Mouse (Mus musculus): ENCODE data around the gene Ngfr.
"Not testable (repeated sequence)": the region's sequence is repeated elsewhere in the genome, so short reads cannot be mapped to it uniquely, and the experiment has no call there.

Ngfr gene

DNA sequence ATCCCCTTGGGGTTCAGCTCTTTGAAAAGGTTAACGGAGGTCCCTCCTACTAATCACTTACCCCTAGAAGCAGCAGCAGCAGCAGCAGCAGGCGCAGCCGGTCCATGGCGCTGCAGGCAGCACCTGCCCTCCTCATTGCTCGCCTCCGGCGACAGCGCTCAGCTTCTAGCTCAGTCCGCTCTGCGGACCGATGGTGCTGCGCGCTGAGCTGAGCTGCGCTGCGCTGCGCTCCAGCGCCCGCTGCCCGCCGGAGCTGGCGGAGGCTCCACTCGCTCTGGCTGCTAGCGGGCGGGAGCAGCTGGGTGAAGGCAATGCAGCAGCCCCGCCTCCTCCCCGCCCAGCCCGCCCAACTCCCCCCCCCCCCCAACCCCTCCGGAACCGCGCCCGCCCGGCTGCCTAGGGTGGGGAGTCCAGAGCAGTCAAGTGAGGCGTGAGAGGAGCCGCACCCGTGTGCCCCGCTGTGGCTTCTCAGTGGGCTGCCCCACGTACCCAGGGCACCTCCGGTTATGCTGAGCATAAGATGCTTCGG is at the start of gene Ngfr:
Gene Ngfr (minus strand): TSS at position 313 of the 529 bp plus-strand sequence.
- DNase-seq (ENCODE audit: low read depth), result no peak

DNA sequence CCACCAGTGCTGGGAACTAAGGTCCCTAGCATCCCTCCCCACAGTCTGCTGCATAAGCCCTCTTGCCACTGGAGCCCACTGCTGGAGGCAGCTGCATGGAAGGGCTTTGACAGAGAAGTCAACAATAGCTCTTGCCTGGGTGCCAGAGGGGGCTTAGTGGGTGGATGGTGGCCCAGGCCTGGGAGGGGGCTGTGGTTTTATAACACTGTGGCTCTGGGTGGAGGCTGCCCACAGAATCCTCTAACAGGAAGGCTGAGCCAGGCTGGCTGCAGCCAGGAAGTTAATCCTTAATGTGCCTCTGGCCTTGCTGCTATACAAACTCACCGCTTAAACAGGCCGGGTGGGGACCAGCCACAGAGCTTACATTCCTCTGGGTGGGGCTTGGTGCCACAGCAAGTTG is 47.5 kb upstream of the Ngfr start:
- no peak for DNase-seq (ENCODE audit: low read depth)

DNA sequence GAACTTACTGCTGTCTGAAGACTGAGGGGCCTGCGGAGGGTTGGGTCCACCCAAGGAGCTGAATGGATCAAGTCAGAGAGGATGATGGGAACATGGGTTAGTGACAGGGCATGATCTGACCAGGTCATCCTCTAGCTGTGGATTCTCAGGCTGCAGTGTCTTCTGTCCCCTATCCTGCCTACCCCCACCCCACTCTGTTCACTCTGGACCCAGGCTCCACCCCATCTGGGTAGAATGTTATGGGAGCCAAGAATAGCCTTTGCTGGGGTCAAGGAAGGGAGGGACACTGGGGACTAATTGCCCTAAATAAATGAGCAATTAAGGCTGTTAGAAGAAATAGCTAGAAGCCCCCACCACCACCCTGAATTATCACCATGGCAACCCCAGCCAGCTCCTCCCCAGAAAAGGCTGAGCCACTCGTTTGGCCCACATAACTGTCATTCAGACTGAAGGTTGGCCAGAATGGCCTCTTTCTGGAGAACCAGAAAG is 46.0 kb upstream of the Ngfr start:
- DNase-seq (ENCODE audit: low read depth), result no peak

DNA sequence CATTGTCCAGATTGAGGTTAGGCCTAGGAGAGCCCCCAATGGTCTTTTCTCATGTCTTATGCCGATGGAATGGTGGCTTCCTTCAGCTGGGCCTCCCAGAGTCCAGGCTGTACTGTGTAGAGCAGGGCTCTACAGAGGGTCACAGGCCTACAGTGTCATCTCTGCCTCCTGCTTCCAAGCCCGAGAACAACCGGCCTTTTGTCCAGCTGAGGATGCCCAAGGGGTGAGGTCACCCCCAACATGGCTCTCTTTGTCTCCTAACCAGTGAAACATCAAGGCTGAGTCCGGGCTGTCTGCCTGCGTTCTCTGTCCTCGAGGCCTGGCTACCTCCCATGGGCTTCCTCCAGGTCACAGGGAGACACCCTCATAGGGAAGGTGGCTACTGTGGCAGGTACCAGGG is 44.9 kb upstream of the Ngfr start:
- DNase-seq (ENCODE audit: low read depth), result peak; percentile 26

GRCm38 (mm10) chr11:95631301-95631700 is 43.8 kb upstream of the Ngfr start:
- no peak for DNase-seq (ENCODE audit: low read depth)

- no peak for DNase-seq (ENCODE audit: low read depth)
Measured at GRCm38 (mm10) chr11:95630558-95630957, 43.0 kb upstream of the Ngfr start.

- DNase-seq (ENCODE audit: low read depth), result no peak
Measured at GRCm38 (mm10) chr11:95622426-95622825, 34.9 kb upstream of the Ngfr start.

GRCm38 (mm10) chr11:95621541-95622130 is 34.1 kb upstream of the Ngfr start:
- DNase-seq (ENCODE audit: low read depth), result no peak

DNA sequence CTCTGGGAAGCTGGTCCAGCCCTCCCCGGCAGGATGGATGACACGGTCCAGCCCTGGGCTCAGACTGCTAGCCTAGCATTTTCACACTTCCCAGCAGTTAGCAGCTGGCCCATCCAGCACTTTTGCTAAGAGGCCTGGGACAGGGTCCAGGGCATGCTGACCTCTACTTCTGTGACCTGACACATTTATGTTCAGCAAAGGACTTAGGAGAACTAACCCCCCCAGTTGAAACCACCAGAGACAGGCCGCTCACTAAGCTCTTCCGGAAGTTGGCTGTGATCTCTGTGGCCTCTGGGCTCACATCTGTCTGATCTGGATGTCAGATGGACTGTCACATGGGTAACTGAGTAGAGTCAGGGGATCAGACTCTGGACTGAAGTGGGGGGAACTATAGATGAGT is 33.5 kb upstream of the Ngfr start:
- DNase-seq (ENCODE audit: low read depth), result no peak

DNA sequence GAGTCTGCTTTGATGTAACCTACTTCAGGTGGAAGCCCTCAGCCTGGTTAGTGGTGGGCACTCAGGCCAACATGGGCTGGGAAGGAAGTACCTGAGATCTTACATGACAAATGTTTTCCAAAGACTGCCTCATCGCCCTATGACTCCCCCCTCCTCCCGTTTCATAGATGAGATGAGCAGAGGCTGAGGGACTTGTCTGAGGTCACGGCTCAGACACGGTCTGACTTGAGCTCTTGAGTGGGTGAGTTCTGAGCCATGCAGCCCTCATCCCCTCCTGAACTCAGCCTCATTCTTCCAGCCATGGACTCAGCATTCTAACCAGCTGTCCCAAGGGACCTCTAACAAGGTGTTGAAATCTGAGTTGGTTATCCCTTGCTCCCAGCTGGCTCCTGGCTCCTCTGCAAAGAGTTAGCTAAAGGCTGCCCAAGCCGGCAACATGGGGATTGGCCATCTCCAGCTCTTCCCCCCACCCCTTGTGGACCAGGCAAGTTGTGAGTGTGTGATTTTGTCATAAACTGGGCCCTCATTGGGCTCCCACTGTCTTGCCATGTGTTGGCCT is 32.4 kb upstream of the Ngfr start:
- DNase-seq (ENCODE audit: low read depth), result peak; percentile 32

GRCm38 (mm10) chr11:95619081-95619480 is 31.5 kb upstream of the Ngfr start:
- DNase-seq (ENCODE audit: low read depth), result no peak

- no peak for DNase-seq (ENCODE audit: low read depth)
Measured at GRCm38 (mm10) chr11:95617785-95618465, 30.4 kb upstream of the Ngfr start.

DNA sequence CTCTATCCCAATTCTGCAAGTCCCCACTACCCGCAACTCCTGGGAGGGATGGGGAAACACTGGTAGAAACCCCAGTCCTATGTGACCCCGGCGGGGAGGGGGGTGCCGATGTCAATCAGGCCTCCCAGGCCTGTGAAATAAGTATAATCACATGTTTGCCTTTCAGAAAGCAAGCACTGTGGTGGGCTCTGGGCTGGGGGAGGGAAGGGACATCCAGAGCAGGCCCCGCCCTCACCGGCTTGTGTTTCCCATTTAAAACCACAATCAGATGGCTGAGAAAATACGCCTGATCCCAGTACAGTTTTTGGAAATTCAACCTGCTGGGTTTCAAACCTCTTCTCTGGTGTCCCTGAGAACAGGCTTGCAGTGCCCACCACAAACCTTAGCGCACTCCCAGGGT is 27.2 kb upstream of the Ngfr start:
- no peak for DNase-seq (ENCODE audit: low read depth)

GRCm38 (mm10) chr11:95611283-95611682 is 23.7 kb upstream of the Ngfr start:
- peak; percentile 22 for DNase-seq (ENCODE audit: low read depth)

DNA sequence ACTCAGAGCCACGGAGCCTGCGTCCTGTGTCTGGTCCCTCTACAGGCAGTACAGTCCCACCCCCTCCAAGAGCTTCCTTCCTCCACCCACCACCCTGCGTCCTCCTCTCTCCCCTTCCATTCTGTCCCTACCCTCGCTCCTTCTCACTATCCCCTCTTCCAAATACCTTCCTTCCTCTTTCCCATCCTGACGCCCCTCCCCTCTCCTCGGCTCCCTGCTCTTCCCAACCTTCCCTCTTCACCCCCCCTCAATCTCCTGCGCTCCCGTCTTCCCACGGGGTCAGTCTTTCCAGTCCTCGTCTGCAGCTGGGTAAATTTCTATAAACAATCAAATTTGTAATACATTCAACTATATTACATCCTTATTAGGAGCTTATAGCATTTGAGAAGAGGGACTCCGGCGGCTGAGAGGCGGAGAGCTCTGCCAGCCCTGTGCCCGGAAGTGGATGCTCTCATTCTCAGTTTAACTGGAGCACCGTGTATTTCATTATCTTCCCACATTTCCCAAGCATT is 22.9 kb upstream of the Ngfr start:
- no peak for DNase-seq (ENCODE audit: low read depth)

DNA sequence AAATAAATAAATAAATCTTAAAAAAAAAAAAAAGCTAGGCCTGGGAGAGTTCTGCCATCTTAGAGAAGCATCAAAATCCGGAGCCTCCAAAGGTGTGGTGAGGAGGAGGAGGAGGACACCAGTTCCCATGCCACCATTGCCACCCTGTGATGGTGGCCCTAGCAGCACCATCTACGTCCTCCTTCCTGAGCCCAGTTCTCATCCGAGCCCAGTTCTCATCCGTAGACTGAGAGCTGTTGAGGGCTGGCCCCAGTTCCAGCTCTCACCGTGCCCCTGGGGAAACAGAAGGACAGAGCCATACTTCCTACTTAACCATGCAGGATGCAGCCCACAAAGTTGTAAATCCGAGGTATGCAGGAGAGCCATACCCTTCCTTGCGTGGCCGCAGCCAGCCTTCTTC is 22.4 kb upstream of the Ngfr start:
- DNase-seq (ENCODE audit: low read depth), result no peak

- DNase-seq (ENCODE audit: low read depth), result not testable (repeated sequence)
Measured at GRCm38 (mm10) chr11:95607286-95607685, 19.8 kb upstream of the Ngfr start.

- no peak for DNase-seq (ENCODE audit: low read depth)
Measured at GRCm38 (mm10) chr11:95598214-95599062, 10.9 kb upstream of the Ngfr start.

DNA sequence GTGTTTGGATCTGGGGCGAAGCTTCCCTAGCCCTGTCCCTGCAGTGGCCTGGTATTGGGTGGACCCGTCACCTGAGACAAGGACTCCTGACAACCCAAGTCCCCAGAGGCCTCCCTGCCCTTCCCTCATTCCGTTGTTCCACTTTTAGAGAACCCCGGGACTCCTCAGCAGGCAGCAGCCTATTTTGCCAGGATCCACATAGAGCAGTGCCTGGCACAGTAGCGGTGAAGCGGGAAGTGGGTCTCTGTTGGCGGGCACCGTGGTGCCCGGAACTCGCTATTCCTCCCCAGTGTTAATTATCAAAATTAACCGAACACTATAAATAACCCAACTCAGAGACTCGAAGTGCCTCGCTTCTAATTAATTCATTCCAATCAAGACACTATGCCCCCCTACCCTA is 10.2 kb upstream of the Ngfr start:
- no peak for DNase-seq (ENCODE audit: low read depth)

GRCm38 (mm10) chr11:95596704-95597103 is 9.2 kb upstream of the Ngfr start:
- no peak for DNase-seq (ENCODE audit: low read depth)

- DNase-seq (ENCODE audit: low read depth), result no peak
Measured at GRCm38 (mm10) chr11:95596150-95596515, 8.6 kb upstream of the Ngfr start.

All from NIH3T3 (cell line).